Mouse (Mus musculus) spleen, embryonic (tissue): Measurements from ENCODE around the gene H2-DMb1.

Experiments used
- CTCF ChIA-PET: fragments of 350-600 bp; sonication (Branson Sonifier 250); formaldehyde crosslinking; loops from one replicate; lab custom pipeline; 2022; lab: Charles Lee

Gene H2-DMb1

GRCm38 (mm10) chr17:34122188-34122984 lies 30.5 kb upstream of the H2-DMb1 start, which contains the start of gene Brd2:
TSS of gene Brd2 (minus strand) at chr17:34122634.
- CTCF ChIA-PET: interaction anchor here (0.7 kb wide), 1 partner anchor 28 kb away, joined by 3 read pairs; no protein-coding TSS in a partner anchor

GRCm38 (mm10) chr17:34123111-34123510 lies 29.8 kb upstream of the H2-DMb1 start:
- CTCF ChIA-PET: interaction anchor here (0.7 kb wide), 1 partner anchor 29 kb away, joined by 3 read pairs; no protein-coding TSS in a partner anchor

GRCm38 (mm10) chr17:34123518-34123917 lies 29.4 kb upstream of the H2-DMb1 start:
- CTCF ChIA-PET: interaction anchor here (0.7 kb wide), 1 partner anchor 29 kb away, joined by 3 read pairs; no protein-coding TSS in a partner anchor

- CTCF ChIA-PET: interaction anchor here (0.5 to 1.0 kb wide), 3 partner anchors 20 to 961 kb away, joined by 3 read pairs; no protein-coding TSS in a partner anchor
Measured at GRCm38 (mm10) chr17:34124649-34125048, 28.2 kb upstream of the H2-DMb1 start.

- CTCF ChIA-PET: interaction anchor here (0.7 kb wide), 1 partner anchor 91 kb away, joined by 3 read pairs; no protein-coding TSS in a partner anchor
Measured at GRCm38 (mm10) chr17:34126826-34127420, 25.9 kb upstream of the H2-DMb1 start.

- CTCF ChIA-PET: no interaction called here
Measured at GRCm38 (mm10) chr17:34127475-34127874, 25.4 kb upstream of the H2-DMb1 start.

- CTCF ChIA-PET: interaction anchor here (0.6 kb wide), 1 partner anchor 53 kb away, joined by 3 read pairs; no protein-coding TSS in a partner anchor
Measured at GRCm38 (mm10) chr17:34128264-34128937, 24.5 kb upstream of the H2-DMb1 start.

- CTCF ChIA-PET: interaction anchor here (0.5 to 1.0 kb wide), 3 partner anchors 41 to 83 kb away, joined by 3 to 5 read pairs (median 3); no protein-coding TSS in a partner anchor
Measured at GRCm38 (mm10) chr17:34128944-34129791, 23.7 kb upstream of the H2-DMb1 start.

- CTCF ChIA-PET: interaction anchor here (0.5 to 1.1 kb wide), 4 partner anchors 20 to 81 kb away, joined by 3 to 5 read pairs (median 4); no protein-coding TSS in a partner anchor
Measured at GRCm38 (mm10) chr17:34130073-34130947, 22.6 kb upstream of the H2-DMb1 start.

GRCm38 (mm10) chr17:34131911-34132310 lies 21.0 kb upstream of the H2-DMb1 start:
- CTCF ChIA-PET: no interaction called here

- CTCF ChIA-PET: no interaction called here
Measured at GRCm38 (mm10) chr17:34133289-34133688, 19.6 kb upstream of the H2-DMb1 start.

- CTCF ChIA-PET: interaction anchor here (0.9 to 1.2 kb wide), 2 partner anchors 28 to 35 kb away, joined by 3 read pairs; no protein-coding TSS in a partner anchor
Measured at GRCm38 (mm10) chr17:34134451-34134850, 18.4 kb upstream of the H2-DMb1 start.

- CTCF ChIA-PET: interaction anchor here (0.9 to 1.2 kb wide), 2 partner anchors 27 to 30 kb away, joined by 3 read pairs; no protein-coding TSS in a partner anchor
Measured at GRCm38 (mm10) chr17:34135297-34136224, 17.3 kb upstream of the H2-DMb1 start.

- CTCF ChIA-PET: no interaction called here
Measured at GRCm38 (mm10) chr17:34137601-34138000, 15.3 kb upstream of the H2-DMb1 start.

GRCm38 (mm10) chr17:34138655-34139054 lies 14.2 kb upstream of the H2-DMb1 start:
- CTCF ChIA-PET: no interaction called here

- CTCF ChIA-PET: no interaction called here
Measured at GRCm38 (mm10) chr17:34139416-34139815, 13.5 kb upstream of the H2-DMb1 start.

GRCm38 (mm10) chr17:34140240-34140639 lies 12.6 kb upstream of the H2-DMb1 start:
- CTCF ChIA-PET: no interaction called here

- CTCF ChIA-PET: interaction anchor here (0.5 to 1.1 kb wide), 3 partner anchors 10 to 66 kb away, joined by 3 to 6 read pairs (median 3); no protein-coding TSS in a partner anchor
Measured at GRCm38 (mm10) chr17:34141448-34141847, 11.4 kb upstream of the H2-DMb1 start.
